Mouse (Mus musculus) layer of hippocampus, adult 9-11 months (tissue): ENCODE measurements around the gene Apod.

Experiments
- DNase-seq: peaks from one replicate; pipeline ENCODE4 v3.0.0; 2022

The Apod gene

DNA sequence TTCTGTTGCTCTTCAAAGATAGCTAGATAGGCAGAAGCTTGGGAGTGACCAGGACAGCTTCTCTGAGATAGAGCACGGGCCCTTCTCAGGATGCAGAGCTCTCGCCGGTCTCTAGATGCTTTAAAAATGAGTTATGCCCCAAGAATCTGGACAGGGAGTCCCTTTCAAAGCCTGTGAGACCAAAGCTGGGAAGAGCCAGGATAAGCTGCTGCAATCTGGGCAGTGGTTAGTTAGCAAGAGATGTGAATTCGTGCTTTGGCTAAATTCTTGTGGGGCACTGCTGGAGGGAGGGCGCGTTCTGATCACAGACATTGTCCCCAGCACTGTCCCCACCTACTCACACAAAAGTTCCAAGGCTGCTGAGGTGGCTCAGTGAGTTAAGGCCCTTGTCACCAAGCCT is 36.0 kb downstream of the Apod start:
- no peak for DNase-seq

DNA sequence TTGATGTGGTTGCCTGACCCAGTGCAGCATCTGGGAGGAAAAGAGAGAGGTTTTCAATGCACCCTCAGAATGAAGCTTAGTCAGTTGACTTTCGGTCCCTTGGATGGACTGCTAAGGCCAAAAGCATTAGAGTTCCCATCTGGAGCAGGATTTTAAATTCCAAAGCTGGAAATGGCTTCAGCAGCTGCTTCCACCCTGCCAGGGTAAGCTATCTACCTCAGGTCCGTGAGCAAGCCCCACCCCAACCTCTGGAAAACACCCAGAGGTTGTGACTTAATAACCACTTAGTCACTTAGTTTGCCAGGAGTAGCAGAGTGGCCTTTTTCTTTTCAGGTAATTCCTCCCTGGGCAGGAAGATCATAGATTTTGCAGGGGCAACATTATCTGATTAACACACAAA is 36.5 kb downstream of the Apod start:
- no peak for DNase-seq

DNA sequence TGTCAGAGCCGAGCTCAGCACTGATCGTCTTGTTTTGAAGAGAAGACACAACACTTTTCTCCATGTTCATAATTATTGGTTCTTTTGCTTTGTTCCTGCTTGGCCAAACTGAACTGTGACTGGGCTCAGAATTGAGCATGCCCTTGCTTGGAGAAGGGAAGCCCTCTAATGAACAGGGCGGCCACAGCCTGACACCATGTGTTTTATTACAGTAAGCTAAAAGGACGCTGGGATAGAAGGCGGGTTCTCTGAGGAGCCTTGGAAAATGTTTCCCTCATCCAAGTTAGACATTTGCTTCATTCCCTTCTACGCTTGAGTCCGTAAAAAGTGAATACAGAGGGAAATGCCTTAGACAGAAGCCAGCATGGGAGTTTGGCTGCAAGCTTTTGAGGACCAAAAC is 37.6 kb downstream of the Apod start:
- DNase-seq, result no peak

DNA sequence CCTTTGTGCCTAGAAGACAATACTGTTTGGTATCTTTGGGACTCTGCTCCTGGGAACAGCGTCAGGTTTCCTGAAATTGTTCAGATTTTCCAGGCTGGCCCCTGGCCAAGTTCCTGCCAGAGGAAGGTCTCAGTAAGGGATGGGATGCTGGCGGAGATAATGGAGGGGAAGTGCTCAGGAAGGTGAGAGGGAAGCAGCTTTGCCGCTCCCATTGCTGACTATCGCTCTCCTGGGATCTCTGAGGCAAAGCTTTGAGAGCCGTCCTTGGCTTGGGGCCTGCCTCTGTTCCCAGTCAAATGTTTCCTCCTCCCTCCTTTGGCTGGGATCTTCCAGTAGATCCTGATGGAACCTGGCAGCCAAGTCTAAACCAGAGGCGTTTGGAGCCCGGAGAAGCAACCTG is 38.1 kb downstream of the Apod start:
- DNase-seq, result peak; percentile 34

DNA sequence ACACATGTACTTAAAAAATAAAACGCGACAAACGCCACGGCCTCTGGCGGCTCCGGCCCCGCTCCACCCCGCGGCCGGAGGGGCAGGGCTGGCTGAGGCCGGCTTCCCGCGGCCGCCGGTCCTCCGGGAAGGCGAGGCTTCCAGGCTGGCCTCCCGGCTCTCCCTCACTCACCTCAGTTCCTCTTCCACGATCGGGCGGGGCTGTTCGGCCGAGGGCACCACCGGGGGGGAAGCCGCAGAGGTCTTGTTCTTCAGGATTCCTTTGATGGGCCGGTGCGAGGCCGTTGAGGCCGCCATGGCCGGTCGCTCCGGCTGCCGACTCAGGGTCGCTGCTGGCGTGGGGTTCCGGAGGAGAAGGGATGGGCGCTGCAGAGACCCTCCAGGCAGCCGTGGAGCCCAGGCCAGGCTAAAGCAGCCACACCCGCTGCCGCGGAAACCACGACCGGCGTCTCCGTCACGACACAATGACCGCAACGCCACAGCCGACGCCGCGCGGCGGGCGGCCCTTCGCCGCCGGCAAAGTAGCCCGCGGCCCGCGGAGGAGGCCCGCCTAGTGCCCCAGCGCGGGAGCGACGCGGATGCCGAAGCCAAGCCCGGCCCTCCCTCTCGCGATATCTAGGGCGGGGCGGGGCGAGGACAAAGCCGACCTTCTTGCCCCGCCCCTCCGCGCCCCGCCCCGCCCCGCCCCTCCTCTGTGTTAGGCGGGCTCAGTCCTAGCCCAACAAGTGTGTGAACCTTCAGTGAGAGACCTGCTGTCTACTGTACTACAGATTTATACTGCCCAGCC is 39.7 kb downstream of the Apod start, which contains the start of gene Ppp1r2:
Gene Ppp1r2 (minus strand): TSS at position 604 of the 787 bp plus-strand sequence.
- peak; percentile 84 for DNase-seq

DNA sequence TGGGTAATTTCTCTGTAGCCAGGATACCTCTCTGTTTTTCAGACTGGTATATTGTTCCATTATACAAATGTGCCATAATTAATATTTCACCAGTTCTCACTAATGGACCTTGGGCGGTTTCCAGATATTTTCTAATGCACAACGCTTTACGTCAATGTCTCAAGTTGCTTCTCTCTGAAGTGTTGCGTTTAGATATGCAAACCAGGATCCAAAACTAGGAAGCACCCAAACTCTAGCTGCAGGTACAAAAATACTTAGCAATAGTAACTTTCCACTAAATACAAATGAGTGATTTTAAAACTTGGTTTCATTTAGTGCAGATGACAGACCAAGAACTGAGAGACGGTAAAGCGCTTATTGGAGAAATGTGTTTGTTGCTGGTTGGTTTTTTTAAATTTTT is 40.5 kb downstream of the Apod start:
- no peak for DNase-seq

DNA sequence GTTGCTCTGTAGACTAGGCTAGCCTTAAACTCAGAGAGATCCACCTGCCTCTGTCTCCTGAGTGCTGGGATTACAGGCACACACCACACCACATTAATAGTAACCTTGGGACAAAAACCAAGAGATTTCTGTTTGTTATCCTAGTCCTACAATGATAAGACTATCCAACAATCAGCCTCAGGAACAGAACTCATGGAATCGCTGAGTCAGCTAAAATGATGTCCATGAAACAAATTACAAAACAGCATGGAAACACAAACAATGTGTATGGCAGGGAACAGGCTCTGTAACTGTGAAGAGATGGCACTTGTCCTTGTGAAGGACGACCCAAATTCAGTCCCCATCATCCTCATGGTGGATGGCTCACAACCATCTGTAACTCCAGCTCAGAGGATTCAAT is 47.9 kb downstream of the Apod start:
- no peak for DNase-seq

DNA sequence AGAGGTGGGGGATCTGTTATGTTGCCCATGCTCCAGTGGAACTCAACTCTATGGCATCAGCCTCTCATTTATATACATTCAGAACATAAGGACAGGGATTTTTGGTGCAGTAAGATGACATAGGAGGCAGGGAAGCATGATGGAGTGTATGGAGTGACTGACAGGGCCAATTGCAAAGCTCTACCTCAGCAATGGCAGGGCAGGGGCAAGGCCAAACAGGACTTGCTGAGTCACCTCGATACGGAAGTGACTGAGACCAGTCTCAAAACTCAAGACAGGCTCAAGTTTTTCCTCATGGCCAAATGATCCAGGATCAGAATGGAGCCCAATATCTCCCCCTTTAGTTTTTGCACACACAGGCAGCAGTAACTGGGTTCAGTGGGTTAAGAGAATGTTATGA is 58.5 kb downstream of the Apod start:
- no peak for DNase-seq

DNA sequence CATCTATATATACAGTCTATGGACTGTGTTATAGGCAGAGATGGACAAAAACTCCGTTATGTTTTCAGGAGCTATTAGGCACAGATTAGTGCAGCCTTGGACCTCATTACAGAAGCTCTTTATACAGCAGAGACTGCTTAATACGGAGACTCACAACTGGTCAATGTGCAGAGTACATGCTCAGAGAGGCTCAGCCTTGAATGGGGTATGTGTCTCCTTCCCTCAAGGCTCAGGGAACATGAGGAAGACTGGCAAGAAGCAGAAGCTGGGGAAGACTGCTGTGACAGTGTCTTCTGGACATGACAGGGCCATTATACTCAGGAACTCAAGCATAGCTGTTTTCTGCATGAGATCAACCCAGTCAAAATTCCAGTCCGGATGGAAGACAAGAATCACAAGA is 58.9 kb downstream of the Apod start:
- no peak for DNase-seq

DNA sequence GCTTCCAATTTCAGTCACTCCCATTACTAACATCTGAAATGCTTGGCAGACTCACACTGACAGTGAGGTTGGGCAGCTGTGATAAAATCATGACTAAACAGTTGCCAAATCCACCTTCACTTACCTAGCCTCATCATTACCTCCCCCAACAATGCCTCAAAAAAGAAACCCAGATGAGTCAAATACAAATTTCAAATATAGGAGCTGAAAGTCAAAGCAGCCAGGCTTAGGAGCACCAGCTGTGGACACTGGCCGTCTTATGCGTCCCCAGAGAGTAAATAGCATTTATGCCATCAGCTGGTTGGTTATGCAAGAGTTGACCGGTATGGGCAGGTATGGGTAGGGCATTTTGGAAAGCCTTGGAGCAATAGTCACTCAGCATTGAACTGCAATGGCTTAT is 65.2 kb downstream of the Apod start:
- DNase-seq, result no peak

DNA sequence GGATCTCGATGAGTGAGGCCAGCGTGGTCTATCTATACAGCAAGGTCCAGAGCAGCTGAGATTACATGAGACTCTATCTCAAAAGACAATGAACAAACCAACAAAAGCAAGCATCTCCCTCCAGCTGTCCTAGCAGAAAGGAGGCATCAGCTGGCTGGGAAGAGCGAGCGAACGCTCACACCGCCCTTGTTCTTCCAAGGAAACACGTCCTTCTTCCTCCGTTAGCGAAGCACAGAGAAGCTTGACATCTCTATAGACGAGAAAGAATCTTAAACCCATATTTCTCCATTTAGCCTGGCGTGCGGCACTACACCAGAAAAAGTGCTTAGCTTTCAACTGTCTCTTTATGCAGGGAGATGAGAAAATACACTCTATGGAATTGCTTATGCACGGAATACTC is 65.9 kb downstream of the Apod start:
- no peak for DNase-seq

DNA sequence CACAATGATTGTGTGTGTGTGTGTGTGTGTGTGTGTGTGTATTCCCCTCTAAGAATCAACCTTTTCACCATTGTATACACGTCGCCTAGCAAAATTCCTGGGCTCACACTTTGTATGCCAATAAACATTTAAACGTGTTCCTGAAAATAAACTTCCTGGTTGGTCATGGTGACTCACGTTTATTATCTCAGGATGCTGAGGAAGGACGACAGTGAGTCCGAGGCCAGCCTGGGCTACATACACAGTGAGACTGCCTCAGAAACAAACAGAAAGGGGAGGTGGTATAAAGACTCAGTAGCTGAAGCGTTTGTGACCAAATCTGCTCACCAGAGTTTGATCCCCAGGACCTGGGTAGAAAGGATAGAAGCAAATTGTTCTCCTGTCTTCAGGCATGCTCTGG is 67.2 kb downstream of the Apod start:
- no peak for DNase-seq
